8 mouse cellular contexts compared by ENCODE assay signal in the genomic region with DNA sequence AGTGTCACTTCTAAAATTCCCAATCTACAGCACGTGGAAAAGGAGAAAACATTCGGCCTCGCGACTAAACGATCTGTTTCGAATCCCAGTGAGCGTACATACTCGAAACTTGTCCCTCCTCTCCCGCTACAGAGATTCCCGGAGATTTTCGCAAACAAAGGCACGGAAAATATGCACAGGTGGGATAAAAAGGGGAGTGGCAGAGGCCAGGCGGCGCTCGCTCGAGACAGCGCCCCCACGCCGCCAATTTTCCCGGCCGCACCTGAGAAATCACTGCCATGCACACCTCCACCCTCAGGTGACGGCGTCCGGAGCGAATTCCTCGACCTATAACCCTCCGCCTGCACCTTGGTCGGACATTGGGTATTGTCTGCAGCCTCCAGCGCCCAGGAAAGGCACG. TPM values are rescaled to one million over a fixed set of nuclear protein-coding genes. Genes with fewer than 3 reads are reported as not detected.
DNase-seq lines count a peak whose midpoint lies in the region; ATAC-seq and TF ChIP-seq lines count a peak whose summit lies in the region.

No protein-coding gene starts in this region.

- peaks cover 4% of the 10 kb centered on the region; the same call in 1 of the 2 replicates for H3K4me1 ChIP-seq in liver, adult 2 months (ENCODE audit: control insufficient read depth, insufficient read depth, low read length)
- H3K4me1 ChIP-seq in heart, embryonic 14.5 days (ENCODE audit: control insufficient read depth in 2 of 2, insufficient read depth in 2 of 2, low read length in 2 of 2): peaks cover 6 to 17% of the 10 kb centered on the region in 2 experiments

- H3K27me3 ChIP-seq in liver, adult 2 months (ENCODE audit: control insufficient read depth, insufficient read depth, low read length): no peaks in the 10 kb centered on the region
- no peaks in the 10 kb centered on the region for H3K27me3 ChIP-seq in heart, embryonic 14.5 days (ENCODE audit: control insufficient read depth, insufficient read depth, low read length)

- TF ChIP-seq CTCF in liver, adult 2 months (IDR thresholded peaks at IDR 0.05; ENCODE audit: low read depth, low read length): peak; percentile 50

- H3K79me2 ChIP-seq in liver, adult 2 months (ENCODE audit: control insufficient read depth, insufficient read depth, low read length): peaks cover 10% of the 10 kb centered on the region; the same call in 1 of the 2 replicates

- peak overlapping the region; percentile 97 for H3K4me2 ChIP-seq in heart, embryonic 14.5 days (ENCODE audit: low read length)

- 1% methylated on average over 30 of the region's 30 CpGs for WGBS in liver, adult 2 months
- WGBS in heart, embryonic 14.5 days: under 1% methylated on average over 30 of the region's 30 CpGs

- TF ChIP-seq POLR2A in liver, adult 2 months (IDR thresholded peaks at IDR 0.05; ENCODE audit: extremely low read depth, insufficient read depth, low read length): no peak

- no peaks in the 10 kb centered on the region for H3K36me3 ChIP-seq in liver, adult 2 months (ENCODE audit: control insufficient read depth, insufficient read depth, low read length)
- no peaks in the 10 kb centered on the region for H3K36me3 ChIP-seq in heart, embryonic 14.5 days (ENCODE audit: control insufficient read depth, insufficient read depth, low read length)

- no peak for ATAC-seq in heart, embryonic 14.5 days (ENCODE audit: insufficient number of reproducible peaks, insufficient read depth, low FRiP score, low read depth)
- ATAC-seq in megakaryocyte-erythroid progenitor cell, adult 5-6 weeks (replicated peaks; ENCODE audit: low FRiP score, low TSS enrichment, poor library complexity, severe bottlenecking): no peak

- H3K4me3 ChIP-seq in liver, adult 2 months (ENCODE audit: insufficient read depth, low read depth, low read length): peak overlapping the region; percentile 90
- peak overlapping the region; percentile 71 to 77 for H3K4me3 ChIP-seq in heart, embryonic 14.5 days (ENCODE audit: control insufficient read depth in 1 of 2, insufficient read depth in 1 of 2, low read depth in 1 of 2, low read length in 2 of 2)

- no peak overlapping the region; the same call in 1 of the 2 replicates for H3K27ac ChIP-seq in liver, adult 2 months (replicated peaks; ENCODE audit: insufficient read depth, low read depth, low read length)
- H3K27ac ChIP-seq in heart, embryonic 14.5 days (replicated peaks in 1 of 2; ENCODE audit: control insufficient read depth in 1 of 2, insufficient read depth in 1 of 2, low read depth in 2 of 2, low read length in 2 of 2): peak overlapping the region in 1 of 2 experiments; percentile 96; a peak in 2 of 4 replicates

- no peaks in the 10 kb centered on the region for H3K9me3 ChIP-seq in heart, embryonic 14.5 days (ENCODE audit: control insufficient read depth, low read length)

- H3K9ac ChIP-seq in liver, adult 2 months (ENCODE audit: low read depth, low read length): peak overlapping the region; percentile 40
- H3K9ac ChIP-seq in heart, embryonic 14.5 days (ENCODE audit: low read length): peak overlapping the region; percentile 97

- peak; percentile 58 for DNase-seq in liver, adult 2 months (ENCODE audit: extremely low read depth, low read depth, low spot score)
- no peak for DNase-seq in liver
- DNase-seq in cerebellum, adult 9-11 months: peak; percentile 6
- DNase-seq in kidney, postnatal 10 days: peak; percentile 78
- peak; percentile 62 for DNase-seq in lung, postnatal 14 days
- peak; percentile 45 for DNase-seq in right cerebral cortex, postnatal 25 days

RNA-seq across cellular contexts. Expression of a gene that starts 1.1 kb away (rescaled TPM):
- 8.7 and 9.3 TPM in 2 replicates for total RNA-seq in liver, adult 2 months (2014; rRNA removed)
- 2.9 and 3.1 TPM in 2 replicates for polyA plus RNA-seq in liver, adult 2 months (2012; rRNA removed)
- polyA plus RNA-seq in heart, embryonic 14.5 days (2014; fragmentation: Nextera tagmentation; extraction: Ambion mirVana): 24.5 and 29.5 TPM in 2 replicates
- total RNA-seq in megakaryocyte-erythroid progenitor cell, adult 5-6 weeks (2014; fragmentation: Nextera tagmentation): 8.3 and 18.4 TPM in 2 replicates
- total RNA-seq in megakaryocyte-erythroid progenitor cell, adult 5-6 weeks (2017): 14.1 and 24.2 TPM in 2 replicates
